Mouse (Mus musculus) embryonic fibroblast, embryonic 13.5 days (primary cell): ENCODE data around the gene Vps13c. TPM values are rescaled to one million over a fixed set of nuclear protein-coding genes. Genes with fewer than 3 reads are reported as not detected.

ENCODE experiments used
- H3K27ac ChIP-seq: 2 replicates; pipeline ENCODE4 v1.5.1; 2012; ENCODE audit warnings: low read length, control low read depth, inconsistent platforms; ENCODE audit not compliant: insufficient read depth
- H3K4me1 ChIP-seq: 2 replicates; pipeline ENCODE4 v1.6.1; 2011; ENCODE audit warnings: low read length; ENCODE audit not compliant: control insufficient read depth, insufficient read depth
- H3K4me3 ChIP-seq: 2 replicates; pipeline ENCODE4 v1.5.1; 2011; ENCODE audit warnings: mild to moderate bottlenecking, control low read depth, low read length; ENCODE audit not compliant: insufficient read depth
- CTCF ChIP-seq: IDR thresholded peaks from 2 replicates; pipeline ENCODE4 v1.5.1; 2011; ENCODE audit warnings: mild to moderate bottlenecking, control low read depth, low read length, moderate library complexity, borderline replicate concordance; ENCODE audit not compliant: insufficient read depth
- POLR2A ChIP-seq: IDR thresholded peaks from 2 replicates; pipeline ENCODE4 v1.6.1; 2011; ENCODE audit warnings: low read depth, mild to moderate bottlenecking, control low read depth, low read length, moderate library complexity
- polyA plus RNA-seq: library from polyadenylated mRNA; stranded (reverse); fragments of >200 nt; gene quantifications from 2 replicates; pipeline ENCODE4 v1.2.4, GENCODE M21; 2011; ENCODE audit warnings: low read depth; ENCODE audit not compliant: missing spikeins, insufficient read length

Gene Vps13c
- polyA plus RNA-seq, 1 experiment: 27.3 TPM

GRCm38 (mm10) chr9:67849846-67850245, 9.7 kb downstream of the Vps13c start:
- no peaks in the 10 kb centered on the region for H3K4me1 ChIP-seq
- H3K4me3 ChIP-seq: no peak overlapping the region
- no peak overlapping the region for H3K27ac ChIP-seq
- no peak for TF ChIP-seq CTCF
- no peak for TF ChIP-seq POLR2A

GRCm38 (mm10) chr9:67851150-67851549, 11.0 kb downstream of the Vps13c start:
- Histone ChIP-seq H3K4me1 (no peaks in the 10 kb centered on the region), H3K27ac (no peak overlapping the region), H3K4me3 (no peak overlapping the region)
- TF ChIP-seq POLR2A (no peak), CTCF (no peak)

GRCm38 (mm10) chr9:67860273-67860672, 20.1 kb downstream of the Vps13c start:
- Histone ChIP-seq H3K27ac (no peak overlapping the region), H3K4me1 (no peaks in the 10 kb centered on the region), H3K4me3 (no peak overlapping the region)
- TF ChIP-seq CTCF (no peak), POLR2A (no peak)

- no peak overlapping the region for H3K4me3 ChIP-seq
- H3K4me1 ChIP-seq: no peaks in the 10 kb centered on the region
- no peak for TF ChIP-seq CTCF
- no peak for TF ChIP-seq POLR2A
- no peak overlapping the region for H3K27ac ChIP-seq
Observed at GRCm38 (mm10) chr9:67863332-67863731, 23.1 kb downstream of the Vps13c start.

- H3K27ac ChIP-seq: no peak overlapping the region
- no peak overlapping the region for H3K4me3 ChIP-seq
- TF ChIP-seq CTCF (no peak), POLR2A (no peak)
- H3K4me1 ChIP-seq: no peaks in the 10 kb centered on the region
Observed at GRCm38 (mm10) chr9:67864011-67864410, 23.8 kb downstream of the Vps13c start.

- no peak for TF ChIP-seq CTCF
- TF ChIP-seq POLR2A: no peak
- Histone ChIP-seq H3K4me3 (no peak overlapping the region), H3K4me1 (no peaks in the 10 kb centered on the region), H3K27ac (no peak overlapping the region)
Observed at GRCm38 (mm10) chr9:67865411-67865810, 25.2 kb downstream of the Vps13c start.

GRCm38 (mm10) chr9:67867411-67867810, 27.2 kb downstream of the Vps13c start:
- TF ChIP-seq CTCF: no peak
- TF ChIP-seq POLR2A: no peak
- H3K4me1 ChIP-seq: no peaks in the 10 kb centered on the region
- no peak overlapping the region for H3K27ac ChIP-seq
- H3K4me3 ChIP-seq: no peak overlapping the region

GRCm38 (mm10) chr9:67869691-67870450, 29.7 kb downstream of the Vps13c start:
- Histone ChIP-seq H3K4me1 (no peaks in the 10 kb centered on the region), H3K27ac (no peak overlapping the region), H3K4me3 (no peak overlapping the region)
- no peak for TF ChIP-seq POLR2A
- TF ChIP-seq CTCF: no peak

GRCm38 (mm10) chr9:67874522-67875222, 34.5 kb downstream of the Vps13c start:
- Histone ChIP-seq H3K4me1 (peaks cover 3% of the 10 kb centered on the region), H3K27ac (no peak overlapping the region)
- no peak for TF ChIP-seq CTCF
- no peak for TF ChIP-seq POLR2A

GRCm38 (mm10) chr9:67875337-67875736, 35.1 kb downstream of the Vps13c start:
- H3K4me3 ChIP-seq: no peak overlapping the region
- peaks cover 3% of the 10 kb centered on the region for H3K4me1 ChIP-seq
- TF ChIP-seq POLR2A (no peak), CTCF (peak; percentile 59; the same call in 1 of the 2 replicates)
- no peak overlapping the region for H3K27ac ChIP-seq

More at GRCm38 (mm10) chr9:67874522-67875222, 34.5 kb downstream of the Vps13c start:
- no peak overlapping the region for H3K4me3 ChIP-seq
